Mouse (Mus musculus) megakaryocyte, embryonic 14.5 days (primary cell): ENCODE results near the gene Pcsk6.

Experiments
- FLI1 ChIP-seq: IDR thresholded peaks from 2 replicates; pipeline ENCODE4 v1.6.1; 2012; ENCODE audit warnings: low read length, inconsistent platforms, mixed read lengths
- GATA1 ChIP-seq: IDR thresholded peaks from 3 replicates; pipeline ENCODE4 v1.6.1; 2012; ENCODE audit warnings: mixed read lengths, low read length, inconsistent platforms, borderline replicate concordance

GRCm38 (mm10) chr7:65861591-65862472, at the start of gene Pcsk6:
- TF ChIP-seq GATA1 (no peak), FLI1 (no peak)
